Mouse (Mus musculus): ENCODE measurements around the gene Aqp9. TPM values are rescaled to one million over a fixed set of nuclear protein-coding genes. Genes with fewer than 3 reads are reported as not detected.

Gene Aqp9
- 39.6 and 48.8 TPM in 2 replicates for total RNA-seq (2023)

DNA sequence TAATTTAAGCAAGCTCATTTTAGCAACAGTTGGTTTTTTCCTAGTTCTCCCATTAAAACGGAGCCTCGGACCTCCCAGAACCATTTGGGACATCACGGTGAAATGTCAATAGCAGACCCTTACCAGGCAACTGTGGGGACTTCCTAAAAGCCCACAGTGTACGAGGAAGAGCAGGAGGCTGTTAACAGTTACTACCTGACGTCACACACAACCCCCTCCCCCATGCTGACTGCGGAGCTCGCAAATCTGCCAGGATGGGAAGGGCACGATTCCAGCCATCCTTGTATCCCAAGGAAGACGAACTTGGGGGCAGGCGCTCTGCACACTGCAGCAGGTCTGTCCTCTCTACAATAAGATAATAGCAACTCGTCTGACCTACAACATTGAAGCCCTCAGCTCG is at the start of gene Aqp9:
Aqp9 (minus strand) TSS at position 172 of the 400 bp plus-strand sequence.

DNA sequence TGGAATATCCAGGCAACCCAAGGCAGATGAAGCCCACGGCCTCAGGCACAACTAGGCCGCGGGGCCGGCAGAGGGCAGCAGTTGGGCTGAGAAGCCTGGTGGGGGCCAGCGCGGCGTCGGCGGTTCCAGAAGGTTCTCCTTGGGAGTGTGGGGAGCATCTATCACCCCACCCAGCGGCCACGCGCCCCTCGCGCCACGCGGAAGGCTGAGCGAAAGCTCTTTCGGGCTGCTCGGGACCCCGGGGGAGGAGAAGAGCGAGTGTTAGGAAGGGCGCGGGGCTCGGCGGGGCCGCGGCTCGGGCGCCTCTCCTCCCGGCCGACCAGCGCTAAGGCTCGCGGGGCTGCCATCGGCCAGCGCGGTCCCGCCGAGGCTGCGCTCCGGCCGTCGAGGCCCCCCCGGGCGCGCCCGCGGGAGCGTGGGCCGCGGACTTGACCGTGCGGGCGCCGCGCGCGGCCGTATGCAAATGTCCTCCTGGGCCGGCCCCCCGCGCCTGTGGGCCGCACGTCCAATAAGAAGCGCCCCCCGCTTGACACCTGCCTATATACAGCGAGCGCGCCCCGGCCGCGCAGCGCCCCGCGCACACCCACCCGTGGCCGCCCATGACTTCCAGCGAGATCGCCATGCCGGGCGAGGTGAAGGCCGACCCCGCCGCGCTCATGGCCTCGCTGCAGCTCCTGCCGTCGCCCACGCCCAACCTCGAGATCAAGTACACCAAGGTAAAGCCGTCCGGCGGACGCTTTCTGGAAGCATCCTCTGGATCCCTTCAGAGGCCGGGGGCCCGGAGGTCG is 47.0 kb upstream of the Aqp9 start, which contains the start of gene Aldh1a2:
Aldh1a2 (plus strand) TSS at position 542 of the 788 bp plus-strand sequence.

Other genes starting within 250 kb of the Aqp9 start
- gene Lipc, start 216.5 kb downstream of the Aqp9 start, total RNA-seq (2023) = not detected in 2 replicates
- gene Aldh1a2, start 47.1 kb upstream of the Aqp9 start, total RNA-seq (2023) = not detected in 2 replicates

Data from neutrophil, adult 65 days (primary cell).